Mouse (Mus musculus) kidney, postnatal 14 days (tissue): Measurements from ENCODE around the gene Clrn2.
"Not testable (repeated sequence)": the region's sequence is repeated elsewhere in the genome, so short reads cannot be mapped to it uniquely, and the experiment has no call there.

Experiments used
- DNase-seq: peaks from one replicate; pipeline ENCODE4 v3.0.0; 2022; ENCODE audit warnings: mixed read lengths

The Clrn2 gene

GRCm38 (mm10) chr5:45453451-45453850 lies at the start of gene Clrn2:
Clrn2 (plus strand) TSS chr5:45453751.
- no peak for DNase-seq

GRCm38 (mm10) chr5:45406129-45406528 lies 47.4 kb upstream of the Clrn2 start:
- DNase-seq: no peak

GRCm38 (mm10) chr5:45416478-45416877 lies 37.1 kb upstream of the Clrn2 start:
- DNase-seq: no peak

GRCm38 (mm10) chr5:45417859-45418443 lies 35.6 kb upstream of the Clrn2 start:
- no peak for DNase-seq

- DNase-seq: peak; percentile 60
Measured at GRCm38 (mm10) chr5:45419841-45420638, 33.5 kb upstream of the Clrn2 start.

- DNase-seq: no peak
Measured at GRCm38 (mm10) chr5:45421881-45422844, 31.4 kb upstream of the Clrn2 start.

GRCm38 (mm10) chr5:45424021-45424886 lies 29.3 kb upstream of the Clrn2 start:
- peak; percentile 62 for DNase-seq

GRCm38 (mm10) chr5:45425771-45426170 lies 27.8 kb upstream of the Clrn2 start:
- DNase-seq: not testable (repeated sequence)

GRCm38 (mm10) chr5:45426416-45427034 lies 27.0 kb upstream of the Clrn2 start:
- no peak for DNase-seq

GRCm38 (mm10) chr5:45427891-45428290 lies 25.7 kb upstream of the Clrn2 start:
- no peak for DNase-seq

GRCm38 (mm10) chr5:45435967-45436950 lies 17.3 kb upstream of the Clrn2 start:
- DNase-seq: peak; percentile 69

- DNase-seq: no peak
Measured at GRCm38 (mm10) chr5:45437826-45438225, 15.7 kb upstream of the Clrn2 start.

- DNase-seq: no peak
Measured at GRCm38 (mm10) chr5:45438301-45438700, 15.2 kb upstream of the Clrn2 start.

GRCm38 (mm10) chr5:45441124-45441523 lies 12.4 kb upstream of the Clrn2 start:
- DNase-seq: no peak

GRCm38 (mm10) chr5:45441745-45442144 lies 11.8 kb upstream of the Clrn2 start:
- DNase-seq: no peak

- DNase-seq: peak; percentile 64
Measured at GRCm38 (mm10) chr5:45444130-45444832, 9.3 kb upstream of the Clrn2 start.

GRCm38 (mm10) chr5:45448676-45449075 lies 4.9 kb upstream of the Clrn2 start:
- DNase-seq: no peak

GRCm38 (mm10) chr5:45449206-45449605 lies 4.3 kb upstream of the Clrn2 start:
- no peak for DNase-seq

- DNase-seq: peak; percentile 98
Measured at GRCm38 (mm10) chr5:45449831-45450716, 3.5 kb upstream of the Clrn2 start, which contains the start of gene Qdpr. Qdpr (minus strand) TSS chr5:45450236.
